Mouse (Mus musculus): ENCODE measurements around the gene Kcnh1. TPM values are rescaled to one million over a fixed set of nuclear protein-coding genes. Genes with fewer than 3 reads are reported as not detected.
A peak's percentile ranks its signal among the peaks of the same experiment; 100 is the strongest.

Gene Kcnh1
- 0.22 and 0.27 TPM in 2 replicates for polyA plus RNA-seq (2015; fragmentation: Nextera tagmentation; extraction: Ambion mirVana)

GRCm38 (mm10) chr1:192190508-192191321 lies at the start of gene Kcnh1:
Gene Kcnh1, plus strand, starts transcription at chr1:192190774.
- under 1% methylated on average over 72 of the region's 73 CpGs for WGBS
- TF ChIP-seq CTCF (IDR thresholded peaks at IDR 0.05; ENCODE audit: low read depth): peak; percentile 93
- no peak for TF ChIP-seq EP300 (optimal IDR thresholded peaks at IDR 0.05)
- Histone ChIP-seq H3K36me3 (ENCODE audit: control insufficient read depth, insufficient read depth, low read length) (no peaks in the 10 kb centered on the region), H3K27me3 (ENCODE audit: control insufficient read depth, insufficient read depth, low read length) (peaks cover 7% of the 10 kb centered on the region; the same call in 1 of the 2 replicates), H3K27ac (replicated peaks) (no peak within 1 kb of the TSS), H3K9me3 (ENCODE audit: control insufficient read depth, low read length) (no peaks in the 10 kb centered on the region), H3K4me1 (replicated peaks; ENCODE audit: control insufficient read depth, insufficient read depth) (no peaks in the 10 kb centered on the region), H3K4me2 (replicated peaks; ENCODE audit: low read depth) (peak within 1 kb of the TSS; percentile 75), H3K4me3 (ENCODE audit: low read depth, low read length) (peak within 1 kb of the TSS; percentile 49), H3K9ac (ENCODE audit: low read length) (peak within 1 kb of the TSS; percentile 27; the same call in 1 of the 2 replicates)
- DNase-seq (ENCODE audit: low spot score) (peak; percentile 94), ATAC-seq (ENCODE audit: low FRiP score, low TSS enrichment) (peak; percentile 96)

GRCm38 (mm10) chr1:192151179-192151578 lies 39.4 kb upstream of the Kcnh1 start:
- no peak overlapping the region for H3K4me2 ChIP-seq (replicated peaks; ENCODE audit: low read depth)
- TF ChIP-seq EP300 (optimal IDR thresholded peaks at IDR 0.05) (no peak), CTCF (IDR thresholded peaks at IDR 0.05; ENCODE audit: low read depth) (no peak)
- no peak overlapping the region for H3K9ac ChIP-seq (ENCODE audit: low read length)
- H3K27me3 ChIP-seq (ENCODE audit: control insufficient read depth, insufficient read depth, low read length): no peaks in the 10 kb centered on the region
- DNase-seq (ENCODE audit: low spot score) (no peak), ATAC-seq (ENCODE audit: low FRiP score, low TSS enrichment) (no peak)
- WGBS: 81% methylated on average over 4 of the region's 4 CpGs
- H3K4me3 ChIP-seq (ENCODE audit: low read depth, low read length): no peak overlapping the region
- no peaks in the 10 kb centered on the region for H3K4me1 ChIP-seq (replicated peaks; ENCODE audit: control insufficient read depth, insufficient read depth)
- no peaks in the 10 kb centered on the region for H3K36me3 ChIP-seq (ENCODE audit: control insufficient read depth, insufficient read depth, low read length)
- H3K9me3 ChIP-seq (ENCODE audit: control insufficient read depth, low read length): no peaks in the 10 kb centered on the region
- no peak overlapping the region for H3K27ac ChIP-seq (replicated peaks)

GRCm38 (mm10) chr1:192171477-192171876 lies 19.1 kb upstream of the Kcnh1 start:
- 86% methylated on average over 3 of the region's 3 CpGs for WGBS
- ATAC-seq (ENCODE audit: low FRiP score, low TSS enrichment) (no peak), DNase-seq (ENCODE audit: low spot score) (no peak)
- Histone ChIP-seq H3K4me3 (ENCODE audit: low read depth, low read length) (no peak overlapping the region), H3K9ac (ENCODE audit: low read length) (no peak overlapping the region), H3K9me3 (ENCODE audit: control insufficient read depth, low read length) (no peaks in the 10 kb centered on the region), H3K36me3 (ENCODE audit: control insufficient read depth, insufficient read depth, low read length) (no peaks in the 10 kb centered on the region), H3K27ac (replicated peaks) (no peak overlapping the region), H3K4me1 (replicated peaks; ENCODE audit: control insufficient read depth, insufficient read depth) (no peaks in the 10 kb centered on the region), H3K27me3 (ENCODE audit: control insufficient read depth, insufficient read depth, low read length) (no peaks in the 10 kb centered on the region), H3K4me2 (replicated peaks; ENCODE audit: low read depth) (no peak overlapping the region)
- TF ChIP-seq CTCF (IDR thresholded peaks at IDR 0.05; ENCODE audit: low read depth) (no peak), EP300 (optimal IDR thresholded peaks at IDR 0.05) (no peak)

- Histone ChIP-seq H3K36me3 (ENCODE audit: control insufficient read depth, insufficient read depth, low read length) (no peaks in the 10 kb centered on the region), H3K9me3 (ENCODE audit: control insufficient read depth, low read length) (0 out of 2 replicates have a peak, but pooled peaks cover 2% of the 10 kb centered on the region), H3K9ac (ENCODE audit: low read length) (no peak overlapping the region), H3K27ac (replicated peaks) (no peak overlapping the region), H3K4me3 (ENCODE audit: low read depth, low read length) (no peak overlapping the region), H3K27me3 (ENCODE audit: control insufficient read depth, insufficient read depth, low read length) (no peaks in the 10 kb centered on the region), H3K4me1 (replicated peaks; ENCODE audit: control insufficient read depth, insufficient read depth) (no peaks in the 10 kb centered on the region), H3K4me2 (replicated peaks; ENCODE audit: low read depth) (no peak overlapping the region)
- ATAC-seq (ENCODE audit: low FRiP score, low TSS enrichment): no peak
- TF ChIP-seq EP300 (optimal IDR thresholded peaks at IDR 0.05) (no peak), CTCF (IDR thresholded peaks at IDR 0.05; ENCODE audit: low read depth) (no peak)
- WGBS: 51% methylated on average over 3 of the region's 3 CpGs
- DNase-seq (ENCODE audit: low spot score): no peak
Measured at GRCm38 (mm10) chr1:192179877-192180276, 10.7 kb upstream of the Kcnh1 start.

GRCm38 (mm10) chr1:192181696-192182257 lies 8.8 kb upstream of the Kcnh1 start:
- 0 out of 2 replicates have a peak, but pooled peaks cover 2% of the 10 kb centered on the region for H3K9me3 ChIP-seq (ENCODE audit: control insufficient read depth, low read length)
- no peaks in the 10 kb centered on the region for H3K4me1 ChIP-seq (replicated peaks; ENCODE audit: control insufficient read depth, insufficient read depth)
- H3K27me3 ChIP-seq (ENCODE audit: control insufficient read depth, insufficient read depth, low read length): no peaks in the 10 kb centered on the region
- WGBS: 74% methylated on average over 4 of the region's 4 CpGs
- no peak overlapping the region for H3K9ac ChIP-seq (ENCODE audit: low read length)
- H3K4me2 ChIP-seq (replicated peaks; ENCODE audit: low read depth): no peak overlapping the region
- no peaks in the 10 kb centered on the region for H3K36me3 ChIP-seq (ENCODE audit: control insufficient read depth, insufficient read depth, low read length)
- no peak for TF ChIP-seq CTCF (IDR thresholded peaks at IDR 0.05; ENCODE audit: low read depth)
- no peak overlapping the region for H3K27ac ChIP-seq (replicated peaks)
- DNase-seq (ENCODE audit: low spot score) (no peak), ATAC-seq (ENCODE audit: low FRiP score, low TSS enrichment) (no peak)
- no peak overlapping the region for H3K4me3 ChIP-seq (ENCODE audit: low read depth, low read length)

- no peak overlapping the region for H3K27ac ChIP-seq (replicated peaks)
- no peaks in the 10 kb centered on the region for H3K4me1 ChIP-seq (replicated peaks; ENCODE audit: control insufficient read depth, insufficient read depth)
- no peak overlapping the region for H3K4me2 ChIP-seq (replicated peaks; ENCODE audit: low read depth)
- ATAC-seq (ENCODE audit: low FRiP score, low TSS enrichment): no peak
- H3K36me3 ChIP-seq (ENCODE audit: control insufficient read depth, insufficient read depth, low read length): no peaks in the 10 kb centered on the region
- H3K9me3 ChIP-seq (ENCODE audit: control insufficient read depth, low read length): no peaks in the 10 kb centered on the region
- peak; percentile 20 for DNase-seq (ENCODE audit: low spot score)
- WGBS: 8% methylated on average over 4 of the region's 4 CpGs
- TF ChIP-seq CTCF (IDR thresholded peaks at IDR 0.05; ENCODE audit: low read depth) (peak; percentile 91), EP300 (optimal IDR thresholded peaks at IDR 0.05) (no peak)
- H3K27me3 ChIP-seq (ENCODE audit: control insufficient read depth, insufficient read depth, low read length): peaks cover 7% of the 10 kb centered on the region; the same call in 1 of the 2 replicates
- no peak overlapping the region for H3K9ac ChIP-seq (ENCODE audit: low read length)
- H3K4me3 ChIP-seq (ENCODE audit: low read depth, low read length): no peak overlapping the region
Measured at GRCm38 (mm10) chr1:192189056-192189455, 1.5 kb upstream of the Kcnh1 start.

All from stomach, postnatal 0 days (tissue).